Mouse (Mus musculus) thymus, postnatal 25 days (tissue): ENCODE measurements around the gene Iqck.

Experiments used
- DNase-seq: peaks from one replicate; pipeline ENCODE4 v3.0.0; 2022

Gene Iqck

DNA sequence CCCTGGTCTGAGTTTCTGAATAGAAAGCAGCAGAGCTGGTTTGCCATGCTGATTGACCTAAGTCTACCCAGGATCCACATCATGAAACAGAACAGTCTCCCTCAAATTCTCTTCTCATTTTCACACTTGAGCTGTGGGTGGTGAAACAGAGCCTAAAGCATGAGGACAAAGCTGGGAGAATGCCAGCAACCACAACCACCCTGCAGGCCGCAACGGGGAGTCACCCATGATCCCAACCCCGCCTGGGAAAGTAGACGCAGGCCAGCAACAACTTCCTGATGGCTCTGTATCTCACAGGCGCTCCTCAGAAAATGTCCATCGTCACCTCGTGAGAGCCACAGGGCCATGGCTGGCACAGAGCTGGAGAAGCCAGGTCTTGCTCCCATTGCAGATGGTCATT, 4.0 kb upstream of the Iqck start:
- no peak for DNase-seq

DNA sequence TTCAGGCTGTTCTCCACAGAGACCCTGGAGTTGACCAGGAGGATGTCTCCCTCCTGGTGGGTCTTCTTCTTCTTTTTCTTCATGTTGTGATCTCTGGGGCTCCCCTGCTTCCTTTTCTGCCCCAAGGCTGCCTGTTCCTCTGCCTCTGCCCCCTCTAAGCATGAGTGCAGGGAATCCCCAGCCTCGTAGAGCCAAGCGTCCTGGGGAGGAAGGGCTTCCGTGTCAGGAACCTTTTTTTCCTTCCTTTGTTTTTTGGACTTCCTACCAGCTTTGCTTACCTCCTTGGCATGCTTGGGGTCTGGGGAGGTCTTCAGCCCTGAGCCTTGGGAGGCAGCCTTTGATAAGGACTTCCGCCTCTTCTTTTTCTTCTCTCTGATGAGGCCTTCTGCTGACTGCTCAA, 2.9 kb upstream of the Iqck start:
- DNase-seq = no peak

DNA sequence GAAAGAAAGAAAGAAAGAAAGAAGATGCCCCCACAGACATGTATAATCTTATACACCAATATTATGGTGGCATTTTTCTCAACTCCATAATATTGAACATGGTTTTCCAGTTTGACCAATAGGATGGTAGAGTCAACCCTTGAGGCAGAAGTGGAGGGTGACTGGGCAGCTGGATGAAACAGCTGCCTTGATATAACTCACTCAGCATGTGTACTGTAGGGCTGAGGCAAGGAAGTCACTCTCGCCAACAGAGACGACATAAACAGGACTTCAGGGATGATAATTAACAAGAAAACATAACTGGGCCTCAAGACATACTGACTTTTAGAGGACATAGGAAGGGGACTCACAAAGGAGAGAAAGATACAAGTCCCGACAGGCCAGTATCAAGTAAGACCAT, 946 bp upstream of the Iqck start:
- no peak for DNase-seq

DNA sequence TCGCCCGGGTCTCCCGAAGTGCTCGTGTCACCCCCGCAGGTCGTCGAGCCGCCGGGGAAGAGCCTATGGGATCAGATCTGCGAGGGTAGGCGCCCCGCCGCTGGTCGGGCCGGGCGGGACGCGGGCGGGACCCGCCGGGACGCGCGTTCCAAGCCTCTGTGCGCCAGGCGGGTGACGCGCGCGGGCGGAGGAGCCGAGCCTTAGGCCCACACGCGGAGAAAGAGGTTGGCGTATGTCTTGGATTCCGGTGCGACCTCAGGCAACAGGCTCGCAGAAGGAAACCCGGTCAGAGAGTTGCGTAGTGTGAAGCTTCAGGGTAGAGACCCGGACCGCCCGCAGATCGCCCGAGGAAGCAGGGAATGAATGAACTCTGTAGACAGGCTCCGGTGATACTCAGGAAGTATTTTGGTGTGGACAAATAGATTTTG, 339 bp downstream of the Iqck start, which contains the start of gene Knop1:
TSS of gene Knop1 (minus strand) at position 378 of the 428 bp plus-strand sequence.
- no peak for DNase-seq

GRCm38 (mm10) chr7:118858640-118859039, 3.1 kb downstream of the Iqck start:
- no peak for DNase-seq

GRCm38 (mm10) chr7:118865362-118865761, 9.8 kb downstream of the Iqck start:
- DNase-seq = no peak

DNA sequence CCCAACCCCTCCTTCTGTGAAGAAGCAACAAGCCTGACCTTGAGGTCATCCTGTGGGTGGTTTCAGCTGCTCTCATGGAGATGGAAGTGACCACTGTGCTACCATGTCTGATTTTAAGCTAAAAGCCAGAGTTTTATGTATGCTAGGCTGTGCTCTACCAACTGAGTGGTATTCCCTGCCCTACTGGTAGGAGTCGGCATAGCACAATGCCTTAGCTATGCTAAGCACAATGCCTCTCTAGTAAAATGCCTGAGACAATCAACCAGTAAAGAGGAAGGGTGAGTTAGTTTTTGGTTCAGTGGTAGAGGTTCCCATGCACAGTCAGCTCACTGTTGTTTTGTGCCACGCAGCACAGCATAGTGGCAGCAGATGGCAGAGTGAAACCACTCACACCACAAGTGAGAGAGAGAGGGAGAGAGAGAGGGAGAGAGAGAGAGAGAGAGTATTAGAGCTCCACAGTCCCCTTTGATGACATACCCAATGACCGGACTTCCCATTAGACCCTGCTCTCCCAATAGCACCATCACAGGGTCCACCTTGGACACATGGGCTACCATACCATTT, 24.0 kb downstream of the Iqck start:
- no peak for DNase-seq

DNA sequence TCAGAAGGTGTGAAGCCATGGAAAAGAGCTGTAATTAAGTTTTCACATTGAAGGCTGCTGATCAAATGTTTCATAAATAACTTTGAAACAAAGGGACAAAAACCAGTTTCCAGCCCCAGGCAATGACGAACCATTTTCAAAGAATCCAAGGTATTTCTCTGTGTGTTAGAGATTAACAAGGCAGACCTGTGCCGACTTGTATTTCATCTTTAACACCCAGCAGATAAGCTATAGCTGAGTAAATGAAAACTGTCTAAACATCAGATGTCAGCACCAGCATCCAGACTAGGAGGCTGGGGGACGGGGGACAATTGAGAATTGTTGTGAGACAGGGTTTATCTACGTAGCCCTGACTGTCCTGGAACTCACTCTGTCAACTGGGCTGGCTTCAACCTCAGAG, 28.4 kb downstream of the Iqck start:
- no peak for DNase-seq

GRCm38 (mm10) chr7:118884969-118885368, 29.4 kb downstream of the Iqck start:
- DNase-seq = no peak

DNA sequence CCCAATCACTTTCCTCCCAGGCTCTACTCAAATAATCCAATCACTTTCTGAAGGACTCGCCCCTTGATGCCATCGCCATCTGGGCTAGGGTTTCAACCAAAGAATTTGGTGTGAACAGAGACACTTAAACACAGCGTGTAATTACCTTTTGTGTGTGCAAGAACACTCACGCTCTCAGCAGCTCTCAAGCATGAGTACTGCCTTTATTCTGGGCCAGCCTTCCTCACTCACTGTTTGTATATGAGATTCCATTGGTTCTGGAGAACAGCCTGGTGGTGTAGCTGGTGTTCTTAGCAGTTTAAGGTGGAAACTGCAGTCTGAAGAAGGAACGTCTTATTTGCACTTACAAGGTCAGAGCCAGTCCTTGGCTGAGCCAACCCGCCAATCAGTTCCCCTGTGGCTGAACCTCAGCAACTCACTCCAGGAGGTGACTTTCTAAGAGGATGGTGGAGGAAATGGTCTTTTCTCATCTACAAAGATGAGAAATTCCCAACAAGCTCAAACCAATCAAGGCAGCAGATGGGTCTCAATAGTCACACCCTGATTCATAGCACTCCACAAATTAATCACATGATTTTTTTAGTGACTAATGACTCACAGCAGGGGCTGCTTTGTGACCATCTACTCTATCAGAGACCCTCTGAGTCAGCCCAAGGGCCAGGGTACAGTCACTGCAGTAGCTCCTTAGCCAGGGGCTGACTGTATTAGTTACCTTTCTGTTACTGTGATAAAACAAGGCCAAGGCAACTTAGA, 31.9 kb downstream of the Iqck start:
- DNase-seq = no peak

- DNase-seq = no peak
These were observed 33.6 kb downstream of the Iqck start for GRCm38 (mm10) chr7:118889046-118889680.

DNA sequence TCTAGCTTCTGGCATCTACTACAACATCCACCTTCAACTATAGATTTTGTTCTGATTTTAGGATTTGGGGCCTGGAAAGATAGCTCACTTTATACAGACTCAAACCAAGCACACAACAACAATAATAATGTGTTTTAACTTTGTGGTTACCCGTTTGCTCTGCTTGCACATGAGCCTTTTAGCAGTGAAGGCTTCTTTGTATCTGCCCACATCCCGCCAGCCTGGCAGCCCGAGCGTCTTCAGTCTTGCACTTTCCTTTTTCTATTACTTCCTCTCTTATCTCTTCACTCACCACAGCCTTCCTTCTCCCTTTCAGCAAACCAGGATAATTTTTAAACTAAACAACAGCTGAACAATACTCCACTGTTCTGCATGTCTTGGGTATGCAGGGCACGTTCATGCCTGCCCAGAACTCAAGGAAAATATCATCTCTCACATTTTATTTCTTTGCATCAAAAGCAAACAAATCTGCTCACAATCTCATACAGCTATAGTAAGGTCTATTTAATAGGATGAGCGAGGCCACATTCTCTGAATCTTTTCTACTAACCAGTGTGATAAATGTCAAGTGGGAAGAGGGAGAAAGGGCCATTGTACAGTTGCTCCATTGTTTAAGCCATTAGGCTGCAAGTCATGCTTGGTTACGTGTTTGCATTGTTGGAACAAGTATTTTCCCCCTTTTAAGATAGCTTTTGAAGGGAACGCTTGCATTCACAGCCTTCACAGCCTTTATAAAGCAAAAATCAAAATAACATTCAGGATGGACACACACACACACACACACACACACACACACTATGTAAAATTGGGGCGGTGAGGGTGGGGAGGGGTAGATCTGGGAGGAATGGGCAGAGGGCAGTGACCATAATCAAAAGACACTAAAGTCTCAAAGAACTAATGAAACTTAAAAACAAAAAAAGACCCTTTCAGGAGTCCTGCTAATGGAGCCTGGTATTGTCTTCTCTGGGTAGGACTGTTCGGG, 40.2 kb downstream of the Iqck start:
- peak; percentile 35 for DNase-seq

DNA sequence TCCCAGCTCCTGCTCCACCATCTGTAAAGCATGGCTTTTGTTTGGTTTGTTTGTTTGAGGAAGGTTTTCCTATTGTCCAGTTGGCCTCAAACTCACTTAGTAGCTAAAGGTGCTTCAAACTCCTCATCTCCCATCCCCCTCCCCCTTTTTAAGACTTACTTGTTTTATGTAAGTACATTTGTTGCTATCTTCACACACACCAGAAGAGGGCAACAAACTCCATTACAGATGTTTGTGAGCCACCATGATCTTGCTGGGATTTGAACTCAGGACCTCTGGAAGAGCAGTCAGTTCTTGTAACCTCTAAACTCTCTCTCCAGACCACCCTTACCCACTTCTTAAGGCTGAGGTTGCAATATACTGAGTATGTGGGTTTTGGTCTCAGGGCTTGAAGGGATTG, 42.5 kb downstream of the Iqck start:
- no peak for DNase-seq

- no peak for DNase-seq
These were observed 44.5 kb downstream of the Iqck start for GRCm38 (mm10) chr7:118900090-118900489.

- DNase-seq = peak; percentile 5
These were observed 47.4 kb downstream of the Iqck start for GRCm38 (mm10) chr7:118902944-118903343.

GRCm38 (mm10) chr7:118903879-118904278, 48.3 kb downstream of the Iqck start:
- no peak for DNase-seq

GRCm38 (mm10) chr7:118904530-118904929, 49.0 kb downstream of the Iqck start:
- no peak for DNase-seq

GRCm38 (mm10) chr7:118908961-118909515, 53.5 kb downstream of the Iqck start:
- DNase-seq = no peak

GRCm38 (mm10) chr7:118910464-118910863, 54.9 kb downstream of the Iqck start:
- no peak for DNase-seq

GRCm38 (mm10) chr7:118911170-118911569, 55.6 kb downstream of the Iqck start:
- no peak for DNase-seq

DNA sequence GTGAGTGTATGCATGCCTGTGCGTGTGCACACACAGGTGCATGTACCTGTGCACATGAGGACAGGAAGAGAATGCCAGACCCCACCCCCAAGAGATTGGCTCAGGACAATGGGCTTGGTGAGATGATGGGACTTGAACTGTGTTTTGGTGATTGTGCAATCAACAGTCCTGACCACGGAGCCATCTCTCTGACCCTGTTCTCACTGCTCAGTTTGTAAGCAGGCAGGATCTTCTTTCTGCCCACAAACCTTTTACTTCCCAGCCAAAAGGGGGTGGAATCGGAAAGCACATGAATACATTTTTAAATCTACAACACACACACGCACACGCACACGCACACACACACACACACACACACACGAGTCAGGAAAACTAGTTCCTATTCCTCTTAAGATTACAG, 56.0 kb downstream of the Iqck start:
- no peak for DNase-seq

- DNase-seq = no peak
These were observed 56.5 kb downstream of the Iqck start for GRCm38 (mm10) chr7:118912049-118912490.
